Mouse (Mus musculus) MEL (cell line): ENCODE measurements around the gene Pik3c2b. TPM values are rescaled to one million over a fixed set of nuclear protein-coding genes. Genes with fewer than 3 reads are reported as not detected.

ENCODE experiments used
- DNase-seq: peaks from one replicate; pipeline ENCODE4 v3.0.0; 2011; ENCODE audit warnings: low read depth, low spot score
- H3K27ac ChIP-seq: 2 replicates; pipeline ENCODE4 v1.5.1; 2012; ENCODE audit warnings: low read depth, mild to moderate bottlenecking, control low read depth, low read length, moderate library complexity; ENCODE audit not compliant: control insufficient read depth
- H3K27me3 ChIP-seq, 2 experiments: fragments of 150-350 bp in 1 of 2; sonication (generic) in 1 of 2; 2 replicates each; pipeline ENCODE4 v1.6.1; 2012; ENCODE audit warnings: low read length in 2 of 2, mild to moderate bottlenecking in 2 of 2, improper control_type of control experiment in 1 of 2, moderate library complexity in 1 of 2; ENCODE audit not compliant: insufficient read depth in 2 of 2, control insufficient read depth in 1 of 2
- H3K36me3 ChIP-seq, 2 experiments: 2 replicates each; pipeline ENCODE4 v1.6.1; 2012 to 2014; ENCODE audit warnings: low read length in 2 of 2, improper control_type of control experiment in 1 of 2, inconsistent platforms in 1 of 2, mild to moderate bottlenecking in 1 of 2; ENCODE audit not compliant: insufficient read depth in 2 of 2, control insufficient read depth in 1 of 2
- H3K4me1 ChIP-seq, 2 experiments: fragments of 150-350 bp in 1 of 2; sonication (generic) in 1 of 2; 2 replicates each; pipeline ENCODE4 v1.6.1; 2012; ENCODE audit warnings: low read length in 2 of 2, improper control_type of control experiment in 1 of 2, mild to moderate bottlenecking in 1 of 2; ENCODE audit not compliant: insufficient read depth in 2 of 2, control insufficient read depth in 1 of 2
- H3K4me3 ChIP-seq, 2 experiments: fragments of 150-350 bp in 1 of 2; sonication (generic) in 1 of 2; 2 replicates each; pipeline ENCODE4 v1.5.1; 2012; ENCODE audit warnings: low read depth in 2 of 2, low read length in 2 of 2, mild to moderate bottlenecking in 2 of 2, moderate library complexity in 2 of 2, control low read depth in 1 of 2, improper control_type of control experiment in 1 of 2; ENCODE audit not compliant: control insufficient read depth in 1 of 2, insufficient read depth in 1 of 2
- H3K79me2 ChIP-seq: 2 replicates; pipeline ENCODE4 v1.6.1; 2012; ENCODE audit warnings: mild to moderate bottlenecking, low read length, moderate library complexity; ENCODE audit not compliant: control insufficient read depth, poor library complexity, insufficient read depth
- H3K9ac ChIP-seq: 2 replicates; pipeline ENCODE4 v1.6.1; 2012; ENCODE audit warnings: low read depth, mild to moderate bottlenecking, control low read depth, low read length, moderate library complexity; ENCODE audit not compliant: control insufficient read depth, poor library complexity, severe bottlenecking
- H3K9me3 ChIP-seq: fragments of 150-350 bp; sonication (generic); replicated peaks from 2 replicates; pipeline ENCODE4 v1.6.1; 2012; ENCODE audit warnings: mild to moderate bottlenecking, low read length, improper control_type of control experiment, moderate library complexity; ENCODE audit not compliant: insufficient read depth
- BHLHE40 ChIP-seq: IDR thresholded peaks from 2 replicates; pipeline ENCODE4 v1.6.1; 2012; ENCODE audit warnings: low read depth, mild to moderate bottlenecking, inconsistent platforms, low read length, improper control_type of control experiment, borderline replicate concordance
- CTCF ChIP-seq, 3 experiments: IDR thresholded peaks in 2 of 3; conservative IDR thresholded peaks in 1 of 3; 2 replicates each; pipeline ENCODE4 v1.5.1; 2011 to 2012; ENCODE audit warnings: low read length in 3 of 3, low read depth in 2 of 3, mild to moderate bottlenecking in 2 of 3, improper control_type of control experiment in 1 of 3, inconsistent platforms in 1 of 3, mixed read lengths in 1 of 3, moderate library complexity in 1 of 3; ENCODE audit not compliant: control insufficient read depth in 1 of 3, insufficient read depth in 1 of 3, poor library complexity in 1 of 3, severe bottlenecking in 1 of 3
- EP300 ChIP-seq, 2 experiments: IDR thresholded peaks; 2 replicates each; pipeline ENCODE4 v1.6.1; 2011; ENCODE audit warnings: improper control_type of control experiment in 2 of 2, low read length in 2 of 2, low read depth in 1 of 2, mild to moderate bottlenecking in 1 of 2
- HCFC1 ChIP-seq: IDR thresholded peaks from 2 replicates; pipeline ENCODE4 v1.6.1; 2012; ENCODE audit warnings: low read depth, mild to moderate bottlenecking, inconsistent platforms, low read length, improper control_type of control experiment, moderate library complexity
- KAT2A ChIP-seq: conservative IDR thresholded peaks from 2 replicates; pipeline ENCODE4 v1.6.1; 2012; ENCODE audit warnings: low read depth, low read length, improper control_type of control experiment, inconsistent platforms
- MAX ChIP-seq: IDR thresholded peaks from 2 replicates; pipeline ENCODE4 v1.6.1; 2011; ENCODE audit warnings: low read length, improper control_type of control experiment
- MAZ ChIP-seq: IDR thresholded peaks from 2 replicates; pipeline ENCODE4 v1.6.1; 2012; ENCODE audit warnings: low read depth, mild to moderate bottlenecking, inconsistent platforms, low read length, improper control_type of control experiment
- MYB ChIP-seq: IDR thresholded peaks from 2 replicates; pipeline ENCODE4 v1.6.1; 2011; ENCODE audit warnings: mild to moderate bottlenecking, low read depth, low read length, improper control_type of control experiment
- POLR2AphosphoS2 ChIP-seq: IDR thresholded peaks from 2 replicates; pipeline ENCODE4 v1.6.1; 2011; ENCODE audit warnings: low read length, improper control_type of control experiment
- RAD21 ChIP-seq: IDR thresholded peaks from 2 replicates; pipeline ENCODE4 v1.6.1; 2011; ENCODE audit warnings: mild to moderate bottlenecking, low read depth, low read length, improper control_type of control experiment
- RCOR1 ChIP-seq: IDR thresholded peaks from 2 replicates; pipeline ENCODE4 v1.6.1; 2012; ENCODE audit warnings: low read depth, mild to moderate bottlenecking, inconsistent platforms, low read length, improper control_type of control experiment
- SMC3 ChIP-seq: IDR thresholded peaks from 2 replicates; pipeline ENCODE4 v1.6.1; 2011; ENCODE audit warnings: low read depth, low read length, improper control_type of control experiment
- TBP ChIP-seq: IDR thresholded peaks from 2 replicates; pipeline ENCODE4 v1.8.0; 2011; ENCODE audit warnings: low read depth, low read length, improper control_type of control experiment
- ZKSCAN1 ChIP-seq: IDR thresholded peaks from 2 replicates; pipeline ENCODE4 v1.6.1; 2012; ENCODE audit warnings: low read depth, mild to moderate bottlenecking, inconsistent platforms, low read length, improper control_type of control experiment, moderate library complexity
- ZNF384 ChIP-seq: IDR thresholded peaks from 2 replicates; pipeline ENCODE4 v1.6.1; 2012; ENCODE audit warnings: low read depth, mild to moderate bottlenecking, inconsistent platforms, low read length, improper control_type of control experiment
- polyA plus RNA-seq, 2 experiments: library from polyadenylated mRNA; stranded (reverse) in 1 of 2; unstranded in 1 of 2; fragments of >175 nt in 1 of 2; fragments of >200 nt in 1 of 2; gene quantifications; 2 replicates each; pipeline versions ENCODE4 v1.2.1 to v1.2.4; 2012; ENCODE audit warnings: low replicate concordance in 2 of 2, low read depth in 1 of 2; ENCODE audit not compliant: insufficient read length in 2 of 2, insufficient read depth in 1 of 2, missing spikeins in 1 of 2
- total RNA-seq: library from RNA; depleted of rRNA; stranded (reverse); fragments of 300-350 nt; gene quantifications from 2 replicates; pipeline ENCODE4 v1.2.3, GENCODE M21; 2012

Gene Pik3c2b
- total and polyA plus RNA-seq, 3 experiments: 2.9 to 3.2 TPM; not detected in 1

DNA sequence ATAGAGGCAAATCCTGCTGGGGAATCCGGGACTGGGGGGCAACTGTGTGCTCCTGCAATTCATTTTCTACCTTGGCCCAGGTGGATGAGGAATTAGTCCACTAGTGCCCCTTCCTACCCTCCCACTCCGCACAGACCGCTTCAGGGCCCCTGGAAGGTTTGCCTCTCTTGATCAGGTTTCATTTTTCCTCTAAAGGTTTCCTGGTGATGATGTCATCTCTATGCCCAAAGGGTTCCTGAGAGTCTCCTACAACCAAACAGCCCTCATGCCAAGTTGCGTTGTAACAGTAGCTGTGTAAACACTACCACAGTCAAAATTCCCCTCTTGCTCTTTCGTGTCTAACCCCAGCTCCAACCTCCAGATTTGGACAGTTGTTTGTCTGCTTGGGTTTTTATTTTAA lies 101.9 kb downstream of the Pik3c2b start:
- DNase-seq: no peak
- Histone ChIP-seq H3K4me1 (no peaks in the 10 kb centered on the region), H3K79me2 (no peaks in the 10 kb centered on the region), H3K27me3 (no peaks in the 10 kb centered on the region), H3K27ac (no peak overlapping the region), H3K4me3 (no peak overlapping the region), H3K36me3 (no peaks in the 10 kb centered on the region), H3K9me3 (no peaks in the 10 kb centered on the region), H3K9ac (no peak overlapping the region)
- no peak for TF ChIP-seq EP300 (IDR thresholded peaks at IDR 0.05; ENCODE audit: low read depth in 1 of 2, low read length in 2 of 2)
- no peak for TF ChIP-seq RCOR1
- no peak for TF ChIP-seq MYB
- TF ChIP-seq ZNF384: no peak
- no peak for TF ChIP-seq ZKSCAN1

DNA sequence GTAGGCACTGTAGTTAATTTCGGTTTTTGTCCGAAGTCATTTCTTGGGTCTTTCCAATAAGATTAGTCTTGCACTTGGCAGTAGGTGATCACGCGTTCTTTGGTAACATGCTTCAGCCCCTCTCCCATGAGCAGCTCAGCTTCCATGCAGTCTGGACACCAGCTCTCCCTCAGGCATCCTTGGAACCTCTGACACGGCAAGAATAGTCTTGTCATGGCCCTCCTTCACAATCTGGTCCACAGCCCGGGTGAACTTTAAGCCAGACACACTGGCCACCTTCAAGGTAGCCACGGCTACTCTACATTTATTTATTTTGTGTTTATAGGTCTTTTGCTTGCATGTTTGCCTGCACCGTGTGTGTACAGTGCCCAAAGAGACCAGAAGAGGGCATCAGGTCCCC lies 102.7 kb downstream of the Pik3c2b start:
- no peaks in the 10 kb centered on the region for H3K4me1 ChIP-seq
- no peak for TF ChIP-seq HCFC1
- 0 out of 2 replicates have a peak, but pooled peaks have one; percentile 0 for TF ChIP-seq RAD21
- no peak for TF ChIP-seq ZKSCAN1
- no peak for TF ChIP-seq MAZ
- no peak overlapping the region for H3K9ac ChIP-seq
- H3K79me2 ChIP-seq: no peaks in the 10 kb centered on the region
- no peaks in the 10 kb centered on the region for H3K27me3 ChIP-seq
- DNase-seq: no peak
- no peaks in the 10 kb centered on the region for H3K36me3 ChIP-seq
- no peaks in the 10 kb centered on the region for H3K9me3 ChIP-seq
- no peak overlapping the region for H3K27ac ChIP-seq
- H3K4me3 ChIP-seq: no peak overlapping the region

DNA sequence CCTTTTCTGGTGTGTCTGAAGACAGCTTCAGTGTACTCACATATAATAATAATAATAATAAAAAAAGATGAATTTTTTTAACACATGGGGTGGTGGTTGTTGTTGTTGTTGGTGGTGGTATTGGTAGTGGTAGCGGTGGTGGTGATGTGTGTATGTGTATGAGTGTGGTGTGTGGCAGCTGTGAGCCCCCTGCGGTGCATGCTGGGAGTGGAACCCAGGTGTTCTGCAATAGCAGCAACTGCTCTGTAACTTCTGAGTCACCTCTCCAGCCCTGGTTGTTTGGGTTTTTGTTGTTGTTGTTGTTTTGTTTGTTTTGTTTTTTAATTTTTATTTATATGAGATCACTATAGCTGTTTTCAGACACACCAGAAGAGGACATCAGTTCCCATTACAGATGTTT lies 105.1 kb downstream of the Pik3c2b start:
- TF ChIP-seq BHLHE40 (no peak), MYB (no peak), CTCF (IDR thresholded peaks at IDR 0.05 in 2 of 3, conservative IDR thresholded peaks at IDR 0.05 in 1 of 3; ENCODE audit: control insufficient read depth in 1 of 3, insufficient read depth in 1 of 3, low read depth in 2 of 3, low read length in 3 of 3, poor library complexity in 1 of 3, severe bottlenecking in 1 of 3) (no peak), KAT2A (no peak), TBP (no peak), MAX (no peak), MAZ (no peak), SMC3 (no peak), ZNF384 (no peak), POLR2AphosphoS2 (no peak)
- TF ChIP-seq, all 39 proteins: peak for 0
- DNase-seq: no peak
- no peak overlapping the region for H3K4me3 ChIP-seq
- H3K36me3 ChIP-seq: no peaks in the 10 kb centered on the region
- H3K27ac ChIP-seq: no peak overlapping the region
- H3K27me3 ChIP-seq: no peaks in the 10 kb centered on the region
- H3K9ac ChIP-seq: no peak overlapping the region
- no peaks in the 10 kb centered on the region for H3K79me2 ChIP-seq
- no peaks in the 10 kb centered on the region for H3K9me3 ChIP-seq
- no peaks in the 10 kb centered on the region for H3K4me1 ChIP-seq
